Mouse (Mus musculus) kidney, adult 2 months (tissue): Measurements from ENCODE around the gene Gm6793. TPM values are rescaled to one million over a fixed set of nuclear protein-coding genes. Genes with fewer than 3 reads are reported as not detected.

ENCODE experiments used
- DNase-seq: peaks from one replicate; pipeline ENCODE4 v3.0.0; 2021
- H3K27ac ChIP-seq: fragments of 200-500 bp; 2 replicates; pipeline ENCODE4 v1.5.1; 2012; ENCODE audit warnings: low read depth, low read length, control low read depth, inconsistent platforms; ENCODE audit not compliant: insufficient read depth
- H3K27me3 ChIP-seq: fragments of 200-500 bp; replicated peaks from 2 replicates; pipeline ENCODE4 v1.6.1; 2012; ENCODE audit warnings: mild to moderate bottlenecking, moderate library complexity, low read length, inconsistent platforms; ENCODE audit not compliant: control insufficient read depth, insufficient read depth
- H3K36me3 ChIP-seq: fragments of 200-500 bp; 2 replicates; pipeline ENCODE4 v1.6.1; 2012; ENCODE audit warnings: mild to moderate bottlenecking, moderate library complexity, low read length, inconsistent platforms; ENCODE audit not compliant: control insufficient read depth, insufficient read depth
- H3K4me1 ChIP-seq: fragments of 200-500 bp; 2 replicates; pipeline ENCODE4 v1.6.1; 2011; ENCODE audit warnings: low read length; ENCODE audit not compliant: control insufficient read depth, insufficient read depth
- H3K4me3 ChIP-seq: fragments of 200-500 bp; 2 replicates; pipeline ENCODE4 v1.5.1; 2011; ENCODE audit warnings: mild to moderate bottlenecking, low read depth, low read length, control low read depth; ENCODE audit not compliant: insufficient read depth
- CTCF ChIP-seq: fragments of 200-500 bp; conservative IDR thresholded peaks from 2 replicates; pipeline ENCODE4 v1.5.1; 2011; ENCODE audit warnings: low read depth, mild to moderate bottlenecking, control low read depth, low read length, moderate library complexity, mixed read lengths; ENCODE audit not compliant: insufficient read depth, insufficient read length
- POLR2A ChIP-seq: fragments of 200-500 bp; IDR thresholded peaks from one replicate; pipeline ENCODE4 v1.6.1; 2011; ENCODE audit warnings: low read depth, low read length, control low read depth
- WGBS: fragments of 180-500 bp; shearing (Covaris S2); methylation state at CpG from one replicate; pipeline ENCODE4 v1.1.7; 2018; 5-methylcytosine and 5-hydroxymethylcytosine counted together
- polyA plus RNA-seq: library from polyadenylated mRNA; depleted of rRNA; stranded (reverse); fragments of >200 nt; gene quantifications from 2 replicates; pipeline ENCODE4 v1.2.3, GENCODE M21; 2012

Gm6793 gene
- polyA plus RNA-seq, 1 experiment, result 0.11 TPM

DNA sequence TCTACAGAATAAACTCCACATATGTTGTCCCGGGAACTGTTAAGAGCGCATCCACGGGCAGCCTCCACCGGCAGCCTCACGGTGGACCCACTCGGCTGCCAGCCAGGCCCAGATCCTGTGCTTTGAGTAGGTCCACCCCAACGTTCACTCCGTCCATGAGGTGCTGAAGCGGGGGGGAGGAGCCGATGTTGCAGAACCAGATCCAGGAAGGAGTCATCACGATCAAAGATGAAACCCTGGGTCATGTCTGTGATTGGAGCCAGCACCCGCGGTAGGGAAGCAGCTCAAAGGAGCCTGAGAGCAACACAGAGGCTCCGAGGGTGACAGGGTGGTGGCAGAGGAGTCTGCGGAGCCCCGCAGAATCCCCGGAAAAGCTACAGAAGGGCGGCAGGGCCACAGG, 22.7 kb upstream of the Gm6793 start:
- 78% methylated on average over 18 of the region's 18 CpGs for WGBS
- no peak for TF ChIP-seq POLR2A
- no peak for TF ChIP-seq CTCF
- no peak for DNase-seq

DNA sequence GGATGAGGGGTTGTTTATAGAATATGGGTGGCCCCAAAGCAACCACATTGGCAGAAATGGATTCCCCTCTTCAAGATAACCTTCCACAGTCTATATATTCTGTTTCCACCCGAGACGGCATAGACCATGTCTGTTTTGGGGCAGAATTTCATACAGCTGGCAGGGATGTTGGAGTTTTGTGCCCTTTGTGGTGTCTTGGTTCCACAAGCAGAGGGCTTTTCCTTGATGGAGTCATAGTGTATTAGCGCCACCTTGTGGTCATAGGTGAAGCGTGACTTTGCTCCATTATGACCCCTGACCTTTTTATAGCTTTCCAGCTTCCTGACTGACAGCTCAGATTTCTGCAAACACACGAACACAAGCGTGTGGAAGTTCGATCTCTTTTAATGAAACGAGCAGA, 19.8 kb upstream of the Gm6793 start:
- peak; percentile 47 for DNase-seq
- no peaks in the 10 kb centered on the region for H3K36me3 ChIP-seq
- TF ChIP-seq POLR2A (no peak), CTCF (peak; percentile 71)
- WGBS, result 6% methylated on average over 8 of the region's 8 CpGs
- no peaks in the 10 kb centered on the region for H3K27me3 ChIP-seq
- no peaks in the 10 kb centered on the region for H3K4me1 ChIP-seq
- H3K4me3 ChIP-seq, result no peak overlapping the region
- H3K27ac ChIP-seq, result no peak overlapping the region

More for the DNA sequence above, 22.7 kb upstream of the Gm6793 start:
- Histone ChIP-seq H3K27me3 (no peaks in the 10 kb centered on the region), H3K4me3 (no peak overlapping the region), H3K27ac (no peak overlapping the region), H3K4me1 (no peaks in the 10 kb centered on the region), H3K36me3 (no peaks in the 10 kb centered on the region)

DNA sequence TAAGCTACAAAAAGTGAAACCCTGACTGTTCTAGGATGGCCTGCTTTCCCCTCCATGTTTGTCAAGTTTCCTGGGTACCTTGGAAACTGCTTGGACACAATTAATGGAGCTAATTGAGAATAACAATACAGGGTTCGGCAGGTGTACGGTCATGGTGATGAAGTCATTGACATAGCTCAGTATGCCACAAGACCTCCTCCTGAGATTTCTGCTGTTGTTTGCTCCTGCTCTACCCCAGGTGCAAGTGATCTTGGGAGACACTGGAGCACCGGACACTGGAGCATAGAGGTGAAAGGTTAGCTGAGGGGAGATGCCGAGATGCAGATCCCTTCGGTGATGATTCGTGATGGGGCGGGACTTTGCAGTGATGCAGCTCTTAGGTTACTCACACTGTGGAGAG, 18.2 kb upstream of the Gm6793 start:
- no peak for DNase-seq
- Histone ChIP-seq H3K27ac (no peak overlapping the region), H3K27me3 (no peaks in the 10 kb centered on the region), H3K4me3 (no peak overlapping the region), H3K36me3 (no peaks in the 10 kb centered on the region), H3K4me1 (no peaks in the 10 kb centered on the region)
- 54% methylated on average over 7 of the region's 7 CpGs for WGBS
- TF ChIP-seq POLR2A (no peak), CTCF (no peak)

DNA sequence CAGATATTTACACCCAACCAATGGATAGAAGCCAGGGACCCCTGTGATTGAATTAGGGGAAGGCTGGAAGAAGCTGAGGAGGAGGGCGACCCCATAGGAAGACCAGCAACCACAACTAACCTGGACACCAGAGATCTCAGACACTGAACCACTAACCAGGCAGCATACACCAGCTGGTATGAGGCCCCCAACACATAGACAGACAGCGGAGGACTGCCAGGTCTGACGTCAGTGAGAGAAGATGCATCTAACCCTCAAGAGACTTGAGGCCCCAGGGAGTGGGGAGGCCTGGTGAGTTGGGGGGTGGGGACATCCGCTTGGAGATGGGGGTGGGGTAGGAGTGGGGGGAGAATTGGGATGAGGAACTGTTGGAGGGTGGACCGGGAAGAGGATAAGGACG, 15.8 kb upstream of the Gm6793 start:
- DNase-seq, result no peak
- TF ChIP-seq POLR2A (no peak), CTCF (no peak)
- Histone ChIP-seq H3K27ac (no peak overlapping the region), H3K4me3 (no peak overlapping the region), H3K36me3 (no peaks in the 10 kb centered on the region), H3K4me1 (no peaks in the 10 kb centered on the region), H3K27me3 (no peaks in the 10 kb centered on the region)
- WGBS, result 78% methylated on average over 6 of the region's 6 CpGs

DNA sequence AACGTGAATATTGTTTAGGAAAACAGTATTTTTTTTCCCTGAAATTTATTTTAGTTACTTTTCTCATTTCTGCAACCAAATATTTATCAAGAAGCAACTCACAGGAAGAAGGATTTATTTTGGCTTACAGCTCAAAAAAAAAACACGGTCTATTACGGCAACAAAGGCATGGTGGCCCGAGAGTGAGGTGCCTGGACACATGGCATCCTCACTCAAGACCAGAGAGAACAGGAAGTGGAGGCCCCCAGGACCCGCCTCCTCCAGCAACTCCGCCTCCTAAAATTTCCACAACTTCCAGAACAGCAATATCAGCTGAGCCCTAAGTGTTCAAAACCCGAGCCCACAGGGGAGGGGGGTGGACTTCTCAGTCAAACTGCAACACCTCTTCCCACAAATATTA, 14.6 kb upstream of the Gm6793 start:
- DNase-seq, result no peak
- WGBS, result 80% methylated on average over 7 of the region's 7 CpGs
- no peaks in the 10 kb centered on the region for H3K4me1 ChIP-seq
- no peaks in the 10 kb centered on the region for H3K27me3 ChIP-seq
- TF ChIP-seq CTCF, result no peak
- no peak for TF ChIP-seq POLR2A
- H3K4me3 ChIP-seq, result no peak overlapping the region
- H3K36me3 ChIP-seq, result no peaks in the 10 kb centered on the region
- no peak overlapping the region for H3K27ac ChIP-seq

DNA sequence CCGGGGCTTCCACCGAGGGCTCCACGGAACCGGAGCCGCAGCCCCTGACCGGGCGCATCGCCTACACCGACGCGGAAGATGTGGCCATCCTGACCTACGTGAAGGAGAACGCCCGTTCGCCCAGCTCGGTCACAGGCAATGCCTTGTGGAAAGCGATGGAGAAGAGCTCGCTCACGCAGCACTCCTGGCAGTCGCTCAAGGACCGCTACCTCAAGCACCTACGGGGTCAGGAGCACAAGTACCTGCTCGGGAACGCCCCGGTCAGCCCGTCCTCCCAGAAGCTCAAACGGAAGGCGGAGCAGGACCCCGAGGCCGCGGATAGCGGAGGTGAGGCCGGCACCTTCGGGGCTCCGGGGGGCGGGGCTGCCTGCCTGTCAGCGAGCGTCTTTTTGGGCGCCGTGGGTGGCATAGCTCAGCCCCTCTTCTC, 3.0 kb downstream of the Gm6793 start:
- DNase-seq, result peak; percentile 48
- H3K27ac ChIP-seq, result peak overlapping the region; percentile 77; the same call in 1 of the 2 replicates
- H3K4me3 ChIP-seq, result peak overlapping the region; percentile 97
- H3K27me3 ChIP-seq, result no peaks in the 10 kb centered on the region
- H3K4me1 ChIP-seq, result peaks cover 7% of the 10 kb centered on the region; the same call in 1 of the 2 replicates
- no peak for TF ChIP-seq POLR2A
- no peak for TF ChIP-seq CTCF
- H3K36me3 ChIP-seq, result no peaks in the 10 kb centered on the region
- WGBS, result under 1% methylated on average over 40 of the region's 40 CpGs

DNA sequence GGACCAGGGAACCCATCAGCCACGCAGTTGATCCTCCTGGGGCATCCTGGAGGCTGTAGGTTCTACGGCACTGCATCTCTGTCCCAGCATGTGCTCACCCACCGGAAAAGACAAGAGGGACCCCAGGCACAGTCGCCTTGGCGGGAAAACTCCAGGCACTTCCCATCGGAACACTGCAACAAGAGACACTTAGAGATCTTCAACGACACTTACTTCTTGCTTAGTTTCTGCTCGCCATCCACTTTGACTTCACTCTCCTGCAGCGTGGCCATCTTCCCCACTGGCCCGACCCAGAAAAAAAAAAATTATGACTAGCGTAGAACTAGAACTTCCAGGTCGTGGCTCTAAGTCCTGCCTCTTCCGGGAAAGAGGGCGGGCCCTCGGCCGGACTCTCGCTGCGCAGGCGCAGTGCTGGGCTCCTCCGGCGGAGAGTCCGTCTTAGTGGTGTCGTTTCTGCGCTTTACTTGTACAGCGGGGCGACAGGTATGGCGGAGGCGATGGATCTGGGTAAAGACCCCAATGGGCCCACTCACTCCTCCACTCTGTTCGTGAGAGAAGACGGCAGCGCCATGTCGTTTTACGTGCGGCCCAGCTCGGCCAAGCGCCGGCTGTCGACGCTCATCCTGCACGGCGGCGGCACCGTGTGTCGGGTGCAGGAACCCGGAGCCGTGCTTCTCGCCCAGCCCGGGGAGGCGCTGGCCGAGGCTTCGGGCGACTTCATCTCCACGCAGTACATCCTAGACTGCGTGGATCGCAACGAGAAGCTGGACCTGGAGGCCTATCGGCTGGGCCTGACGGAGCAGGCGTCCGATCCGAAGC, 3.6 kb downstream of the Gm6793 start, which contains the start of the genes Kars and Terf2ip:
Kars (minus strand) TSS at position 327 of the 819 bp plus-strand sequence.
Terf2ip (plus strand) TSS at position 402 of the 819 bp plus-strand sequence.
- H3K27ac ChIP-seq, result peak within 1 kb of the TSS; percentile 77
- peak; percentile 96 for DNase-seq
- peaks cover 7% of the 10 kb centered on the region; the same call in 1 of the 2 replicates for H3K4me1 ChIP-seq
- TF ChIP-seq POLR2A, result peak; percentile 84
- no peak for TF ChIP-seq CTCF
- under 1% methylated on average over 61 of the region's 61 CpGs for WGBS
- H3K36me3 ChIP-seq, result no peaks in the 10 kb centered on the region
- peak within 1 kb of the TSS; percentile 97 for H3K4me3 ChIP-seq
- H3K27me3 ChIP-seq, result no peaks in the 10 kb centered on the region
